Comparison of ENCODE assay signal across 39 mouse cellular contexts in the genomic region with DNA sequence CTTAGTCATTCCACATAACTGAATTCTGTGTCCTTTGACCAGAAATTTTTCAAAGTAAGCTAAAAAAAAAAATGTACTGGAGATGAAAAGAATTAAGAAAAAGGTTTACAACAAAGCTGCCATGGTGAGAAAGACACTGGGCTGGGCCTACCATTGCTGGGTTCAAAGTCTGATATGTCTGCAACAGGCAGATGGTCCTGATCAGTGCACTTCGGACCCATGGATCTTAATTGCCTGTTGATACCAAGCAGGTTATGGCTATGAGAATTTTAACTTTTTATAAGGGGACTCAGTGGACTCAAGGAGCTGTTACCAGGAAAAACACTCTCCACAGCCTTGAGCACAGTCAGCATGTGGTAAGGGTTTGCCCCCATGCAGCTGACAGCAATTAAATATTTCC. TPM values are rescaled to one million over a fixed set of nuclear protein-coding genes. Genes with fewer than 3 reads are reported as not detected.
"Had no signal": no experiment of that assay in that cellular context is flagged by ENCODE, and none has a peak within 500 bp of the region (broad histone marks: within the 10 kb centered on the region; RNA-seq: fewer than 3 reads in every experiment).

No protein-coding gene starts in this region.

- H3K27me3 ChIP-seq: limb, embryonic 12.5 days; limb, embryonic 13.5 days; limb, embryonic 15.5 days; liver, embryonic 13.5 days; liver, embryonic 15.5 days; lung, embryonic 15.5 days; megakaryocyte, embryonic 14.5 days; midbrain, embryonic 12.5 days; midbrain, embryonic 13.5 days; midbrain, embryonic 15.5 days; neural tube, embryonic 12.5 days had no signal

- H3K9me3 ChIP-seq: limb, embryonic 10.5 days; limb, embryonic 15.5 days; liver, embryonic 13.5 days; liver, embryonic 15.5 days; lung, embryonic 15.5 days; midbrain, embryonic 10.5 days; midbrain, embryonic 12.5 days; midbrain, embryonic 13.5 days; midbrain, embryonic 15.5 days; neural tube, embryonic 12.5 days had no signal

- H3K4me1 ChIP-seq: limb, embryonic 10.5 days; limb, embryonic 12.5 days; limb, embryonic 13.5 days; limb, embryonic 15.5 days; liver, embryonic 15.5 days; lung, embryonic 15.5 days; megakaryocyte, embryonic 14.5 days; midbrain, embryonic 10.5 days; midbrain, embryonic 12.5 days; midbrain, embryonic 13.5 days; midbrain, embryonic 15.5 days; neural tube, embryonic 12.5 days had no signal

- H3K9ac ChIP-seq: limb, embryonic 12.5 days; limb, embryonic 13.5 days; limb, embryonic 15.5 days; liver, embryonic 13.5 days; liver, embryonic 14.5 days; liver, embryonic 15.5 days; liver, postnatal 0 days; lung, embryonic 14.5 days; lung, embryonic 15.5 days; midbrain, embryonic 12.5 days; midbrain, embryonic 13.5 days; midbrain, embryonic 15.5 days; neural tube, embryonic 12.5 days had no signal

- H3K36me3 ChIP-seq: limb, embryonic 10.5 days; limb, embryonic 12.5 days; limb, embryonic 13.5 days; limb, embryonic 15.5 days; liver, embryonic 13.5 days; liver, embryonic 15.5 days; lung, embryonic 15.5 days; midbrain, embryonic 10.5 days; midbrain, embryonic 12.5 days; midbrain, embryonic 13.5 days; midbrain, embryonic 15.5 days; neural tube, embryonic 12.5 days had no signal

- H3K4me2 ChIP-seq: limb, embryonic 12.5 days; limb, embryonic 13.5 days; limb, embryonic 15.5 days; liver, embryonic 11.5 days; liver, embryonic 13.5 days; liver, embryonic 15.5 days; lung, embryonic 14.5 days; lung, embryonic 15.5 days; midbrain, embryonic 11.5 days; midbrain, embryonic 12.5 days; midbrain, embryonic 13.5 days; midbrain, embryonic 15.5 days; neural tube, embryonic 12.5 days had no signal

- H3K27ac ChIP-seq: left cerebral cortex, adult 2 months; limb, embryonic 10.5 days; limb, embryonic 12.5 days; limb, embryonic 13.5 days; limb, embryonic 15.5 days; liver, embryonic 13.5 days; liver, embryonic 14.5 days; liver, embryonic 15.5 days; lung, embryonic 15.5 days; macrophage; midbrain, embryonic 10.5 days; midbrain, embryonic 12.5 days; midbrain, embryonic 13.5 days; midbrain, embryonic 15.5 days; neural tube, embryonic 12.5 days had no signal

- H3K4me3 ChIP-seq: left cerebral cortex, adult 2 months; limb, embryonic 10.5 days; limb, embryonic 12.5 days; limb, embryonic 13.5 days; limb, embryonic 15.5 days; liver, embryonic 13.5 days; liver, embryonic 15.5 days; lung, embryonic 15.5 days; megakaryocyte, embryonic 14.5 days; midbrain, embryonic 10.5 days; midbrain, embryonic 12.5 days; midbrain, embryonic 13.5 days; midbrain, embryonic 15.5 days; myocyte; neural tube, embryonic 12.5 days had no signal

- ATAC-seq: liver, postnatal 0 days; lung, postnatal 0 days; midbrain, embryonic 13.5 days; midbrain, embryonic 15.5 days; midbrain, embryonic 16.5 days had no signal

- DNase-seq: left cerebral cortex, postnatal 4 days; liver; liver, embryonic 13.5 days; liver, postnatal 0 days; lung, adult 18-20 months; lung, adult 2 months; lung, embryonic 14.5 days; lung, postnatal 10 days; lung, postnatal 14 days; lung, postnatal 36 days; midbrain, embryonic 14.5 days had no signal

RNA-seq across cellular contexts. Expression of a gene that starts 25.9 kb away (rescaled TPM):
- total RNA-seq: megakaryocyte progenitor cell, adult 5-6 weeks; megakaryocyte, adult 5-6 weeks; megakaryocyte-erythroid progenitor cell, adult 5-6 weeks; monocyte, adult 5-6 weeks had no signal
- polyA plus RNA-seq: limb, embryonic 10.5 days; limb, embryonic 11.5 days; limb, embryonic 12.5 days; limb, embryonic 13.5 days; limb, embryonic 15.5 days; liver, embryonic 11.5 days; liver, embryonic 13.5 days; liver, embryonic 14.5 days; liver, embryonic 15.5 days; liver, embryonic 16.5 days; liver, postnatal 0 days; lung, adult 2 months; lung, embryonic 15.5 days; lung, embryonic 16.5 days; lung, postnatal 0 days; macrophage; midbrain, embryonic 11.5 days; midbrain, embryonic 12.5 days; midbrain, embryonic 13.5 days; myocyte; neural tube, embryonic 11.5 days; neural tube, embryonic 12.5 days had no signal
